Mouse (Mus musculus) heart, adult 2 months (tissue): ENCODE results near the gene Pyroxd1.

ENCODE experiments used
- CTCF ChIP-seq: fragments of 200-600 bp; IDR thresholded peaks from 2 replicates; pipeline ENCODE4 v1.8.1; 2022; ENCODE audit warnings: antibody characterized with exemption, mild to moderate bottlenecking, moderate library complexity
- POLR2A ChIP-seq: fragments of 200-500 bp; IDR thresholded peaks from 2 replicates; pipeline ENCODE4 v1.6.1; 2011; ENCODE audit warnings: mild to moderate bottlenecking, low read depth, low read length, control low read depth; ENCODE audit not compliant: insufficient read depth

DNA sequence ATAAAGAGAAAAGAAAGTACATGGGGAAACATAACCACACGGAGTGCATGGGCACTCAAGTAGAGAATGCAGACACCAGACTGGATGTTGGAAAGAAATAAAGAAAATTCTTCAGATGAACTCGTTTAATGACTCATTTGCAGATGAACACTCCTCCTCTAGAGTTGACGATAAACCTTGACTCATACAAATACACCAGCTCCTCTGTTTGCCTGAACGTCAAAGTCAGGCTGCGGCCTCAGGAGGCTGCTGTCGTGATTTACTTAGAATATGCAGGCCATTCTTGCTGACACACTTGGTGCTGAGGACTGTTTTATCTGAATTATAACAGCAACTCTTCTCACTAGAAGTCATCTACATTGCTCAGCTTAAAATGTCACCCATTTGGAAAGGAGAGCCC lies 16.6 kb downstream of the Pyroxd1 start:
- TF ChIP-seq POLR2A (no peak), CTCF (no peak)
